Mouse (Mus musculus): ENCODE measurements around the gene Ubc.

DNA sequence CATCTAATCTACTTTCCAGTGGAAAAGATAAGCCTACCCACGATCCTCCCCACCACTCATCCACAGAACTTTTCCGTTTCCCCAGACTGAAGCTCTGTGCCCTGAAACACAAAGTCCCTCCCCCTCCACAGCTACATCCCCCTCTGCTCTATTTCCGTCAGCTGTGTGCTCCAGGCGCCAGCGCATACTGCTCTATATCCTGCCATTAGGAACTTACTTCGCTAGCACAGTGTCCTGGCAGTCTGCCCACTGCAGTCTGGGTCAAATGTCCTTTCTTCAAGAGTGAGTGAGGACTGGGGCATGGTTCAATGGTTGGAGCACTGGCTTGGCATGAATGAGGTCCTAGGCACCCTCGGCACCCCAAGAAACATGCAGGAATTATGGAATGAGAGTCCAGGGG, 26.1 kb downstream of the Ubc start:
- TF ChIP-seq EP300 (IDR thresholded peaks at IDR 0.05; ENCODE audit: low read depth) (no peak), CTCF (IDR thresholded peaks at IDR 0.05; ENCODE audit: low read depth) (no peak)
